Mouse (Mus musculus) megakaryocyte, embryonic 14.5 days (primary cell): ENCODE data around the gene Cadm4.

Experiments used
- FLI1 ChIP-seq: IDR thresholded peaks from 2 replicates; pipeline ENCODE4 v1.6.1; 2012; ENCODE audit warnings: low read length, inconsistent platforms, mixed read lengths
- GATA1 ChIP-seq: IDR thresholded peaks from 3 replicates; pipeline ENCODE4 v1.6.1; 2012; ENCODE audit warnings: mixed read lengths, low read length, inconsistent platforms, borderline replicate concordance

- TF ChIP-seq GATA1 (no peak), FLI1 (no peak)
Observed at GRCm38 (mm10) chr7:24504868-24505267, 23.0 kb downstream of the Cadm4 start.
